Mouse (Mus musculus): ENCODE measurements at regions not wholly inside any gene's neighbourhood (a gene's known extent, or its start where the extent isn't known, plus 50 kb on each side); places are given as distances from the start of the nearest gene placed in this dataset.
"Not testable (repeated sequence)": the region's sequence is repeated elsewhere in the genome, so short reads cannot be mapped to it uniquely, and the experiment has no call there.

DNA sequence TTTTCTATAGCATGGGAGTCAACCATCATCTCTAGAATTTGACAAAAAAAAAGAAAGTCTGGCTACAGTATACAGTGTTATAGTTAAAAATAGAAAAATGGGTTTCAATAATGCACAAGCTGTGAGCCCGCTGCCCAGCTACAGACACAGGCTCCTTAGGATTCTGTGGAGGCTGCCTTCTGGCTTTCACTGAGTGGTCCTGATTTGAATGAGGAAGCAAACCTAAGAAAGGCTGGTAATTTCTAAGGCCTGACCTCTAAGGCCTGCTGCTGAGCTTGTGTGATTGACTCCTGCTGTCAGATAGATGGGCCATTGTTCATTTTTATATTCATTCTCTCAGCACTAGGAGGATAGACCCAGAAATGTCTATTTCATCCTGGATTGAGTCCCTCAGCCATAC is 67.7 kb downstream of the Alg10b start:
- Histone ChIP-seq H3K9me3 (no peaks in the 10 kb centered on the region), H3K4me3 (no peak overlapping the region), H3K4me1 (replicated peaks) (no peaks in the 10 kb centered on the region; the same call in 1 of the 2 replicates), H3K36me3 (no peaks in the 10 kb centered on the region), H3K27me3 (no peaks in the 10 kb centered on the region), H3K4me2 (no peak overlapping the region), H3K9ac (no peak overlapping the region), H3K27ac (no peak overlapping the region)
- WGBS = 43% methylated on average over 1 of the region's 1 CpGs
- no peak for ATAC-seq (ENCODE audit: low FRiP score)

DNA sequence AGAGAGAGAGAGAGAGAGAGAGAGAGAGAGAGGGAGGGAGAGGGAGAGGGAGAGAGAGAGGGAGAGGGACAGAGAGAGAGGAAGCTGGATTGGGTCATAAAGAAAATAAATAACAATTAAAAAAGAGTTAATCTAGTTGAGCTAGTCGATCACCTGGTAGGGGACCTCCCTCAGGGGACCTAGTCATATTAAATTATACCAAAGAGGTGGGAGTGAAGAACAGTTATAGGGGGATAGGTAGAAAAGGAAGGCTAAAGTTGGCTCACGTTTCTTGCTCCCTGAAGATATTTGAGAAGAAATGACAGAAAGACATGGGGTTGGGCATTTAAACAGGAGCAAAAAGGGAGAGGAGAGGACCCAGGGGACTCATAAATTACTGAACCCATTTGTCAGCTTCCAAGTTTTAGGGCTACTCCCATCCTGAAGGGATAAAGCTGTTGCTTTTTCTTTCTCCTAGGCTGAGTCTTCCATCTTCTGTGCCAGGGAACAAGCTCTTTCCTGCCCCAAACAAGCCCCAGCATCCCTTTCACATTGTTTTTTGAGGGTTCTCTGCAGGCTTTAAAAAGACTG is 70.3 kb downstream of the Alg10b start:
- 65% methylated on average over 2 of the region's 2 CpGs for WGBS
- no peak overlapping the region for H3K27ac ChIP-seq
- H3K36me3 ChIP-seq = no peaks in the 10 kb centered on the region
- ATAC-seq (ENCODE audit: low FRiP score) = no peak
- H3K4me1 ChIP-seq (replicated peaks) = no peaks in the 10 kb centered on the region; the same call in 1 of the 2 replicates
- H3K27me3 ChIP-seq = no peaks in the 10 kb centered on the region
- H3K4me3 ChIP-seq = no peak overlapping the region
- no peaks in the 10 kb centered on the region for H3K9me3 ChIP-seq
- H3K9ac ChIP-seq = no peak overlapping the region
- H3K4me2 ChIP-seq = no peak overlapping the region

GRCm38 (mm10) chr15:90298566-90298965 is 74.5 kb downstream of the Alg10b start:
- Histone ChIP-seq H3K36me3 (no peaks in the 10 kb centered on the region), H3K27ac (no peak overlapping the region), H3K4me2 (no peak overlapping the region), H3K9ac (no peak overlapping the region), H3K4me3 (no peak overlapping the region), H3K4me1 (replicated peaks) (no peaks in the 10 kb centered on the region), H3K27me3 (no peaks in the 10 kb centered on the region), H3K9me3 (no peaks in the 10 kb centered on the region)
- 62% methylated on average over 7 of the region's 7 CpGs for WGBS
- no peak for ATAC-seq (ENCODE audit: low FRiP score)

DNA sequence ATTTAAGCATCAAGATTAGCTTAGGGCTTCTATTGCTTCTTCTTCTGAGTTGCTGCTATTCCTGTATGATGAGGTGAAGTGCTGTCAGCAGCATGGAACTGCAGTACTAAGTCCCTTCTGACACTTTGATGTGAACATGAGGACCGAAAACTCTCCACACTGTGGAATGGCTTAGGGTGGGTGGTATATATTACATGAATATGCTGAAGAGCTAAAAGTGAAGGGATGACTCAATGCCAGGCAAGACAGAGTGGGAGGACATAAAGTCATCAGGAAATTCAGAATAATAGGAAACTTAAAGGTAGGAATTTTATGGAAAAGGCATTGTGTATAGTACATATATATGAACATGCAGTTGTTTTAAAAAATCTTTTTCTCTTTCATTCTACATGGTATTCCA is 79.3 kb downstream of the Alg10b start:
- H3K9me3 ChIP-seq = no peaks in the 10 kb centered on the region
- H3K4me2 ChIP-seq = no peak overlapping the region
- no peaks in the 10 kb centered on the region for H3K4me1 ChIP-seq (replicated peaks)
- no peaks in the 10 kb centered on the region for H3K36me3 ChIP-seq
- no peak overlapping the region for H3K27ac ChIP-seq
- H3K9ac ChIP-seq = no peak overlapping the region
- ATAC-seq (ENCODE audit: low FRiP score) = no peak
- 87% methylated on average over 1 of the region's 1 CpGs for WGBS
- H3K27me3 ChIP-seq = no peaks in the 10 kb centered on the region
- no peak overlapping the region for H3K4me3 ChIP-seq

DNA sequence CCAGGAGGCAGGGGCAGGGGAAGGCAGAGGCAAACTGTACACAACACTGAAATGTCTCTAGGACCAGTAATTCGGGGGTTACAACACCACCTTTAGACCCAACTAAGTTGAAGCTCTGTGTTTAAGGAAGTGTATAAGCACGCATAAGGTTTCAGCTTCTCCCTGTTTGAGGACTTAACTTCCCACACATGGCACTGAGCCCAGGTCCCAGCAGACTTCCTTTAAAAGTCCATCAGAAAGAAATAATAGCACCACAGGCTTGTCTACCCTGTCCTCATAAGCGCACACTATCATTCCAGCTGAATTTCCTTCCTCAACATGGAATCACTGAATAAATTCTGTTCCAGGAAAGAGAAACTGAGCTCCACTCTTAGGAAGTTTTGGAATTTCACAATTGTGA is 80.9 kb downstream of the Alg10b start:
- no peak for ATAC-seq (ENCODE audit: low FRiP score)
- H3K9me3 ChIP-seq = no peaks in the 10 kb centered on the region
- WGBS = 90% methylated on average over 3 of the region's 3 CpGs

DNA sequence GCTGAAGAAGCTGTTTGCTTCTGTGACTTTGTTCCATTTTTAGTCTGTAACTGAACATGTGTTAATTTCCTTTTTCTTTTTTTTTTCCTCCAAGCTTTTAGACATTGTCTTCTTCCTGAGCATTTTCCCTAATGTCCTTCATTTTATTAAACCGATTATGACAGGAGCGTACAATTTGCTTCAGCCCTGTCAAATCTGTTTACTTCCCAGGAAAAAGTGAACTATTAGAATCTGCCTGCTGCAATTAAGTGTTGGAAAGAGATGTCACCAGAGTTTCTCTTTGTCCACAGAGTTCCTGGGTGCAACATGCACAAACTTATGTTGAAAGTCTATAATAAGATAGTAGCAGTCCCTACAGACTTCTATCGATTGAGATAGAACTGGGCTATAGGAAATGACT is 82.8 kb downstream of the Alg10b start:
- 88% methylated on average over 3 of the region's 3 CpGs for WGBS
- Histone ChIP-seq H3K4me2 (no peak overlapping the region), H3K9ac (no peak overlapping the region), H3K27ac (no peak overlapping the region), H3K9me3 (no peaks in the 10 kb centered on the region), H3K27me3 (no peaks in the 10 kb centered on the region), H3K4me1 (replicated peaks) (no peaks in the 10 kb centered on the region), H3K36me3 (no peaks in the 10 kb centered on the region), H3K4me3 (no peak overlapping the region)
- no peak for ATAC-seq (ENCODE audit: low FRiP score)

More for the DNA sequence above, 80.9 kb downstream of the Alg10b start:
- H3K4me1 ChIP-seq (replicated peaks) = no peaks in the 10 kb centered on the region
- H3K36me3 ChIP-seq = no peaks in the 10 kb centered on the region
- no peak overlapping the region for H3K4me3 ChIP-seq
- H3K4me2 ChIP-seq = no peak overlapping the region
- no peaks in the 10 kb centered on the region for H3K27me3 ChIP-seq
- no peak overlapping the region for H3K9ac ChIP-seq
- no peak overlapping the region for H3K27ac ChIP-seq

DNA sequence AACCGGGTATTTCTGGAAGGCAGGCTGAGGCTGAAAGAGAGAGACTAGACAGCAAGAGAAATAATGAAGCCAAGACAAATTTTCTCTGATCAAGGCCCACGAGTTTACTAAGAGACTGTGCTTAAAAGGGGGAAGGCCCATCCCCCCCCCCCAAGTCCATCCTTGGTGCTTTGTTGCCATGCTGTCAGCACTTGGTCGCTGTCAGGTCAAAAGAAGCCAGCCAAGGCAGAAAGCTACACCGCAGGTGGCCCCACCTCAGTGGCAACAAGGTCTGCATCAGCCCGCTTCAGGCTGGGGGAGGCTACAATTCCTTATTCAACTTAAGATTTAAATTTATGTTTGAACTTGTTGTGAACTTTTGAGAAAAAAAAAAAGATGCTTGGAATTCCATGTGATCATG is 84.3 kb downstream of the Alg10b start:
- not testable (repeated sequence) for H3K4me2 ChIP-seq; ATAC-seq (ENCODE audit: low FRiP score); H3K4me1 ChIP-seq (replicated peaks); H3K27ac ChIP-seq; H3K9ac ChIP-seq; H3K36me3 ChIP-seq; H3K9me3 ChIP-seq; H3K27me3 ChIP-seq; H3K4me3 ChIP-seq
- WGBS = 14% methylated on average over 5 of the region's 5 CpGs

GRCm38 (mm10) chr15:90308869-90309268 is 84.8 kb downstream of the Alg10b start:
- WGBS = 14% methylated on average over 1 of the region's 1 CpGs
- H3K4me1 ChIP-seq (replicated peaks) = no peaks in the 10 kb centered on the region
- no peak overlapping the region for H3K4me2 ChIP-seq
- ATAC-seq (ENCODE audit: low FRiP score) = no peak
- H3K4me3 ChIP-seq = no peak overlapping the region
- H3K9me3 ChIP-seq = no peaks in the 10 kb centered on the region
- H3K9ac ChIP-seq = no peak overlapping the region
- no peaks in the 10 kb centered on the region for H3K36me3 ChIP-seq
- no peaks in the 10 kb centered on the region for H3K27me3 ChIP-seq
- H3K27ac ChIP-seq = no peak overlapping the region

DNA sequence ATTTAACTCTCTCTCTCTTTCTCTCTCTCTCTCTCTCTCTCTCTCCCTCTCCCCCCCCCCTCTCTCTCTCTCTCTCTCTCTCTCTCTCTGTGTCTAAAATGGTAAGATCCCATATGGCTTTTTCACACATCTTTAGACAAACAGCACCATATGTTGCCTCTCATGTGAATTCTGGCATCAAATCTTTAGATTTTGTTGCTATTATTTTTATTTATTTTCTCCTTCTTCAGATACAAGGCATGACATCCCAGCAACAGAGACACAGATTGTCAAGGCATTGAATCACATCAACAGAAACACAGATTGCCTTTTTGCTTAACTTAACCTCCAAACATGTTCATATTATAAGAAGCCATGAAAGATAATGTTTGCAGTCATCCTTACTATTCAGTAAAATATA is 85.6 kb downstream of the Alg10b start:
- H3K36me3 ChIP-seq = no peaks in the 10 kb centered on the region
- no peak overlapping the region for H3K4me2 ChIP-seq
- H3K27ac ChIP-seq = no peak overlapping the region
- no peaks in the 10 kb centered on the region for H3K27me3 ChIP-seq
- no peak overlapping the region for H3K4me3 ChIP-seq
- no peaks in the 10 kb centered on the region for H3K9me3 ChIP-seq
- H3K9ac ChIP-seq = no peak overlapping the region
- no peaks in the 10 kb centered on the region for H3K4me1 ChIP-seq (replicated peaks)
- no peak for ATAC-seq (ENCODE audit: low FRiP score)

DNA sequence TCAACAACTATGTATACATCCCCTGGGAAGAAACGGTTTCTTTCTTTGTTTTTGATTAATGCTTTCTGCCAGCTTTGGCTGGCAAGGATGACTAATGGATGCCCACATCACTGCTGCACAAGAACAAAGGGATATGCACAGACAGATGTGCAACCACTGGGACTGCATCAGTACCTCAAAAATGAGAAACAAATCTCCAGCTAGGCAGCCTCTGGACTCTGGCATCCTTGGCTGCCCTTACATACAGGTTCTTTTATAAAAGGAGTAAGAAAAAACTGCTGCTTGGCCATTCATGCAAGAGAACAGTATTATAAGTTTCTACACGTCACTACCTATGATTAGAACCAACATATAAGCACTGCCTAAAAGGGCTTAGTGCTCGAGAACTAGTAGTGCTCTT is 97.7 kb downstream of the Alg10b start:
- WGBS = 32% methylated on average over 3 of the region's 3 CpGs
- ATAC-seq (ENCODE audit: low FRiP score) = no peak

GRCm38 (mm10) chr15:90333275-90333674 is 109.2 kb downstream of the Alg10b start:
- no peak overlapping the region for H3K4me2 ChIP-seq
- no peak overlapping the region for H3K9ac ChIP-seq
- H3K27me3 ChIP-seq = no peaks in the 10 kb centered on the region
- H3K36me3 ChIP-seq = no peaks in the 10 kb centered on the region
- no peak for ATAC-seq (ENCODE audit: low FRiP score)
- H3K4me1 ChIP-seq (replicated peaks) = peaks cover 10% of the 10 kb centered on the region
- H3K4me3 ChIP-seq = no peak overlapping the region
- 7% methylated on average over 4 of the region's 4 CpGs for WGBS
- H3K27ac ChIP-seq = no peak overlapping the region
- no peaks in the 10 kb centered on the region for H3K9me3 ChIP-seq

More for the DNA sequence above, 97.7 kb downstream of the Alg10b start:
- no peaks in the 10 kb centered on the region for H3K9me3 ChIP-seq
- H3K4me1 ChIP-seq (replicated peaks) = no peaks in the 10 kb centered on the region
- H3K9ac ChIP-seq = no peak overlapping the region
- no peak overlapping the region for H3K4me2 ChIP-seq
- no peak overlapping the region for H3K27ac ChIP-seq
- H3K36me3 ChIP-seq = no peaks in the 10 kb centered on the region
- no peaks in the 10 kb centered on the region for H3K27me3 ChIP-seq
- H3K4me3 ChIP-seq = no peak overlapping the region

GRCm38 (mm10) chr15:90333766-90334165 is 109.7 kb downstream of the Alg10b start:
- WGBS = 58% methylated on average over 1 of the region's 1 CpGs
- no peak for ATAC-seq (ENCODE audit: low FRiP score)
- H3K4me2 ChIP-seq = no peak overlapping the region
- peaks cover 10% of the 10 kb centered on the region for H3K4me1 ChIP-seq (replicated peaks)
- no peak overlapping the region for H3K9ac ChIP-seq
- no peaks in the 10 kb centered on the region for H3K27me3 ChIP-seq
- H3K36me3 ChIP-seq = no peaks in the 10 kb centered on the region
- no peak overlapping the region for H3K4me3 ChIP-seq
- H3K9me3 ChIP-seq = no peaks in the 10 kb centered on the region
- no peak overlapping the region for H3K27ac ChIP-seq

- no peak for ATAC-seq (ENCODE audit: low FRiP score)
- Histone ChIP-seq H3K27me3 (no peaks in the 10 kb centered on the region), H3K36me3 (no peaks in the 10 kb centered on the region), H3K4me2 (no peak overlapping the region), H3K27ac (no peak overlapping the region), H3K9me3 (no peaks in the 10 kb centered on the region), H3K9ac (no peak overlapping the region), H3K4me3 (no peak overlapping the region), H3K4me1 (replicated peaks) (peaks cover 10% of the 10 kb centered on the region)
- 65% methylated on average over 4 of the region's 4 CpGs for WGBS
Measured at GRCm38 (mm10) chr15:90334406-90334805, 110.3 kb downstream of the Alg10b start.
